Mouse (Mus musculus): ENCODE measurements around the gene Eif2s2.
A peak's percentile ranks its signal among the peaks of the same experiment; 100 is the strongest.

Eif2s2 gene

DNA sequence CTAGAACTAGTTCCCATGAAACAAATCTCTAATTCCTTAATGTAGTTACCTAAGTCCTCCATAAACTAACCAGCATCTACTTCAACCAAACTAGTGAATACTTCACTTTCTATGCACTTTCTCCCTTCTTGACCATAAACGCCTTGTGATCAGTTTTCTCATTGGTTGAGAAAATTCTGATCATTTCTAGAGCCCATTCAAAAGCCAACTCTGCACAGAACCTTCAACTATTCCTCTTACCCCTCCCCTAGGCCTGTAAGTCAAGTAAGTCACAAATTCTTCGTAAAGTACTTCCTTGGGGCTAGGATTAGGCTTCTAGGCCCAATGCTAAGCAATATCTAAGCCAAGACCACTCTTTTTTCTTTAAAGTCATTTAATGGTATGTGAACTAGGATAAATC is 1.1 kb downstream of the Eif2s2 start:
- DNase-seq: no peak

DNA sequence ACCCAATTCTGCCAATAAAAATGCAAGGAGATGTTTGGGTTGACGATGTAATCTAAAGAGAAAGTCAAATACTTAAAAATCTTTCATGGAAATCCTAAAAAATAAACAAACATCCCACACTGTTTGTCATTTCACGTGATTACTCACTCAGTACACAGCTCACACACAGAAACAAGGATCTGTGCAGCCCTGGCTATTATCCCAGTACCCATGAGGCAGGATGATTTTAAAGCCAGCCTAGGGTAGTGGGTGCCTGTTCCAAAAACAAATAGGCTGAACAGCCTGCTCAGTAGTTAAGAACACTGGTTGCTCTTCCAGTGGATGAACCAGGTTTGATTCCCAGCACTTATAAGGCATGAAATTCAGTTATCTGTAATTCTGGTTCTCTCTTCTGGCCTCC is 16.1 kb downstream of the Eif2s2 start:
- no peak for DNase-seq

DNA sequence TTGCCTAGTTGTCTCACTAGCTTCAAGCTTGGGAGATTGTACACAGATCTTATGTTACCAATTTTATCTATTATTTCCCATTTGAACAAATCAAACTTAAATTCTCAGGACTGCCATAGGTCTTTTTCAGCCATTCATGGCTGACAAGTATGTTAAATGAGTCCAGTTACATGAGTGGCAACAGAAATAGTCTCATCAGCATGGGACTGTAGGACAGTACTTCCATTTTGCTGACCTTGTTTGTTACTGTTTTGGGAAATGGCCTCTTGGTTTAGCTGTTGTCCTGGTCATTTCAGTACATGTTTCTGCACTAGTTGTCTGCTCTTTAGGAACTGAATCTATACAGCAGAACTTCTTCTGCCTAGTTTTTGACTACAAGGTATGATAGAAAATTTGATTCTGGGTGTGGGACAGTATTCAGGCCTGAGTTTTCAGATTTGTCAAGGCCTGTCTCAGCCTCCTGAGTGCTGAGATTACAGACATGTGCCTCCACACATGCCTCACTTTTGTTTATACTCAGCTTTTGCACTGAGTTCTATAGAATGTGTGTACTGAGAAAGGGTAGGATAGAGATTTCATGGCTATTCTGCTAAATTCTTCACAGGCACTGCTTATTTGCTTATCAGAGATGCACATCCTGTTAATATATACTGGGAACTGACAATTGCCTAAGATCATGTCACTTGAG is 22.6 kb downstream of the Eif2s2 start:
- DNase-seq: no peak

DNA sequence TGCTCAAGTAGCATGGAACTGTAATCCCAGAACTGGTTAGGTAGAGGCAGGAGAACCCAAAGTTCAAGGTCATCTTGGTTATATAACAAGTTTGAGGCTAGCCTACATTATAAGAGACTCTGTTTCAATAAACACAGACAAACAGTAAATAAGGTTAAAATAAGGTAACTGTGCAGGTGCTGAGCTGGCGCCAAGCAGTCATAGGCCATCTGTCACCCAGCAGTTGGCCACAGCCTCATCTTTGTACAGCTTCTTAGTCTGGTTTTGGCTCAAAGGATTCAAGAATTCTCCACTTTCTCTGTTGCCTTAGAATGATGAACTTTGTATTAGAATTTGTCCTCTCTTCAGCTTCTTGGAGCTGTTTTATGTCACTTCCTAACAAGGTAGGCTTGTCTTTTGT is 24.6 kb downstream of the Eif2s2 start:
- no peak for DNase-seq

DNA sequence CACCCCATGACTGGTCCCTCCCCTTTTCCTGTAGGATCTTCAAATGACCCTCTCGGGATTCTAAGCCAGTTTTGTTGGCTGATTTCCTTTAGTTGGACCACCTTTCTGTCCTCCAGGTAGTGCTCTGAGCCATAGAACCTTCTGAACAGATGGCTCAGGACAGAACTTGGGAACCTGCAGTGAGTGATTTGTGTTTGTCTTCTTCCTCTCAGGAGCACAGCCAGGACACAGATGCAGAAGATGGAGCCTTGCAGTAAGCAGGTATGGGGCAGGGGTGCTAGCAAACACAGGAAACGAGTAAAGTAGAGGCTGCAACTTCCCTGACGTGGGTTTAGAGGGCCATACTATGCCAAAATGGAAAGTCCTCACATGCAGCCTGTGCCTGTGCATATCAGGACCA is 27.0 kb downstream of the Eif2s2 start:
- DNase-seq: no peak

DNA sequence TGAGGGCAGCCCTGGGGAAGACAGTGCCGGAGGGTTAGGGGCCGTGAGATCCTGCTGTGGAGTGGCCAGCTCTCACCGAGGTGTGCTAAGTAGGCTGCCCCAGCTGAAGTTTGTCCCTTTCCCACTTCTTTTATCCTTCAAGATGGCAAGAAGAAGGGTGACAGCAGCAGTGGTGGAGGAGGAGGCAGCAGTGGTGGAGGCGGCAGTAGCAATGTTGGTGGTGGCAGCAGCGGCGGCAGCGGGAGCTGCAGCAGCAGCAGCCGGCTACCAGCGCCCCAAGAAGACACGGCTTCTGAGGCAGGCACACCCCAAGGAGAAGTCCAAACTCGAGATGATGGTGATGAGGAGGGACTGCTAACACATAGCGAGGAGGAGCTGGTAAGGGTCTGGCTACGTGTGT is 29.1 kb downstream of the Eif2s2 start:
- DNase-seq: peak; percentile 41

DNA sequence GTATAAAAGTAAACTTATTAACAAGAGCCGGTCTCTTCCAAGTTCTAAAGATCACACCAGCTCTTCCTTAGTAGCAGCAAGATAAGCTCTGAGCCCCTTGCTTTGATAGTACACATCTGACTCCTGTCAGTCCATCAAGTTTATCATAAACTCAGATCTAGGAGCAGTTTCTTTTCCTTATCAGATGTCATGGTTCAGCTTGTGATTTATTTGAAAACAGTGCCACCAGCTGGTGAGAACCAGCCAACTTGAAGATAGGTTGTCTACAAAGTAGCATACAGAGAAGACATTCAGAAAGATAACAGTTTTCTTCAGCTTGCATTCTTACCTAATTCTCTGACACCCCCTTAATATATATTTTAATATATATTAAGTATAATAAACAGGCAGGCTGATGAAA is 37.4 kb downstream of the Eif2s2 start:
- peak; percentile 54 for DNase-seq

DNA sequence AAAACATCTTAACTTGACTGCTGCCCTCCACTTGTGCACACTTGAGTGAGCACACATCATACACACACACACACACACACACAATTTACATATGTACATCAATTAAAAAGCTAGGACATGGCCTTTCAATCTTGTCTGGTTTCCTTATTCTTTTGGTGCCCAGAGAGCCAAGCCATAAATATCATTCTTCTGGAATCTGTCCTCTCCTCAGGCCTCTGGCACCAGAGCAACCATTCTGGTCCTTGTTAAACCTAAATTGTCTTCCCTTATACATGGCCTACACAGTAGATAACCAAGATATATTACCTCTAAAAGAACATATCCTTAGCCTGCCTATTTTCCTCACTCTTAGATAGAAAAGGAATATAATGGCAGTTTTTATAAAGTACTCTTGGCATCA is 44.6 kb downstream of the Eif2s2 start:
- DNase-seq: no peak

DNA sequence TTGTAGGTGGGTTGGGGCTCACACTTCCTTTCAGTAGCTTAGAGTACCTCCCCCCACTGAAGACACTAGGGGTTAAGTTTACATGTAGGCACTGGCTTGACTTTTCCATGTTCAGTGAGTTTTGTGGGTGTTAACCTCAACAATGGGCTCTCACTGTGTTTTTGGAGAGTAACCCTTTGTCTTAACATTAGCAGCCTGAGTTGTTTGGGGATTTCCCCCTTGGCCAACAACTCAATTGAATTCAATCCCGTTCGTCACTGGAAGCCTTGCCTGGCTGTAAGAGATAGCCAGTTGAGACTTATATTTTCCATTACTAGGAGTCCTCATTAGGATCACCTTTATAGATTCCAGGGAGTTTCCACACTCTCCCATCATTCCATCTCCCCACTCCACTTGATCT is 56.2 kb downstream of the Eif2s2 start:
- DNase-seq: no peak

DNA sequence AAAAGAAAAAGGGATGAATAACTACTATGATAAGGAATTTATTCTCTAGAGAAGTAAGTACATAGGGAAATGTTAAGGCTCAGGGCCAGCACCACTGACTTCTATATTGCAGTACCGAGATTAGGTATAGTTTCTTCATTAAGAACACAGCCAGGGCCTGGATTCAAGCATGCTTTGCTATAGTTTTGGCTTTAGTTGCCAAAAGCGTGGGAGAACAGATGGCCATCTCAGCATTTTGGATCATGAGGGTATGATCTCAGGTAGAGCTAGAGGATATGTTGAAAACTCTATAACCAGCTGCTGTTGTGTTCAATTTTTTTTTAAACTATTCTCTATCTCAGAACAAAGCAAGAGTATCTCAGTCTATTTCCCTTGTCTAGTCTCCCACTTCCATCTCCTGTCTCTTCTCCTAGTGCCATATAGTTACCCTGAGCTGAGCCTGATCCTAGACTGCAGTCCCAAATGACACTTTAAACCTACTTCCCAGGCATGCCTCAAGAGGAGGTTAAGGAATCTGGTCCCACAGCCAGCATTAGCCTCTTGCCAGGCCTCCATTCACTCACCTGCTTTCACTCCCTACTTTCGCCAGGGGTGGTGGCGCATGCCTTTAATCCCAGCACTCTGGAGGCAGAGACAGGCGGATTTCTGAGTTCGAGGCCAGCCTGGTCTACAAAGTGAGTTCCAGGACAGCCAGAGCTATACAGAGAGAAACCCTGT is 58.4 kb downstream of the Eif2s2 start:
- no peak for DNase-seq

DNA sequence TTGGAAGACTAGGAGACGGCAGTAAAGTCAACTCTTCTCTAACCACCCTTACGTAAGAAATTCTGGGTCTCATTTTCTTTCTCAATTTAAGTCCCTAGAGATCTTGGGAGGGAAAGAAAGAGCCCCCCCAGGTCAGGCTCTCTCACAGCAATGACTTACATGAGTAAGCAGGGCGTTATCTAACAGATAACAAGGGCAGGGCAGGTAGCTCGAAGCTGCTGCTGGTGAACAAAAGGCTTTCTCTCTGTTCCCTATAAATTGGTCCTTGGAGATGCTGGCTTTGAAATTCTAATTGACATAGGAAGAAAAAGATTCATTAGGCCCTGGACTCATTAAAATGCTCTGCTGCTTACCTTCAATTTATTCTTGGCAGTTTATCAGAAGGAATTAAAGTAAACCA is 60.3 kb downstream of the Eif2s2 start:
- DNase-seq: no peak

DNA sequence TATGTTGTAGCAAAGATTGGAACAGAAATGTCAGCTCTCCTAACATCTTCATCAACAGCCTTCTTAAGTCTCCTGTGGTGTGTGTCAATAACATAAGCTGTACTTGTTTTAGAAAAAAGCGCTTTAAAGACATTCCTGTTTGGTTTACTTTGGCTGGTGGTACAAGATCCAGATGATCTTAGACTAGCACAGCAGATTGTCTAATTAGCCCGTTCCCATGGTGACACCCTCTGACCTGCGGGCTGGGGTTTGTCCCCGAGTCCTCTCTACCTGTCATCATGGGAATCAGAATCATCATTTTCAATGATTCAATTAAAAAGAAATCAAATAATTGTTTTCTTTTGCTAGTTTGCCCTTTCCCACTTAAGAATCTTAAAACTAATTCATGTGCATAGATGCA is 65.2 kb downstream of the Eif2s2 start:
- DNase-seq: no peak

DNA sequence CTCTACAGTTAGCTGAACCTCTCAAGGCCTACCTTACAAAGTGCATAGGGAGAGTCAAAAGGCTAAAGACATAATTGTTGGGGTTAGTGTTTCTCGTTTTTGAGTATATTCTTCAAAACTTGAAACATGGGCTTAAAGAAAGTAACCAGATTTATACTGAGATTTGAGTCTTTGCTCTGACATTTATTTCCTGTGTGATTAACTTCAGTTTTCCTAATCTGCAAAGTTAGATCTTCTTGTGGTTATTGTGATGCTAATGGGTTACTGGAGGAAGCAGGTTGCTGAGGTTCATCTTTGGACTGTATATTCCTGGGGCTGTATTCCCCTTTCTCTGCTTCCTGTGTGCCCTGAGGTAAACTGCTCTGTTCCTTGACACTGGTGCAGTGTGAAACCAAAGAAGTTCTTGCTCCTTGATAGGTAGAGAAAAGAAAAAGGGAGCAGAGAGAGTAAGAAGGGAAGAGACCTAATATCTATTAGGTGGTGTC is 66.6 kb downstream of the Eif2s2 start:
- no peak for DNase-seq
